Mouse (Mus musculus) liver, embryonic 14.5 days (tissue): ENCODE measurements at regions not wholly inside any gene's neighbourhood (a gene's known extent, or its start where the extent isn't known, plus 50 kb on each side); places are given as distances from the start of the nearest gene placed in this dataset.

Experiments
- ATAC-seq: fragments of 200-750 bp; cut with Nextera tagmentation; 2 replicates; pipeline ENCODE4 v1.8.0; 2017; ENCODE audit warnings: moderate number of reproducible peaks, mild to moderate bottlenecking, moderate library complexity; ENCODE audit not compliant: insufficient read depth
- DNase-seq, 3 experiments: peaks; one replicate each; pipeline ENCODE4 v3.0.0-alpha.2; 2012 to 2013; ENCODE audit warnings: low read depth in 3 of 3, low spot score in 3 of 3
- H3K27ac ChIP-seq: fragments of 300-500 bp; sonication (generic); 2 replicates; pipeline ENCODE4 v1.5.1; 2014; ENCODE audit warnings: moderate library complexity, mild to moderate bottlenecking, control low read depth, inconsistent platforms
- H3K27me3 ChIP-seq: fragments of 300-500 bp; sonication (generic); 2 replicates; pipeline ENCODE4 v1.6.1; 2014; ENCODE audit warnings: mild to moderate bottlenecking, low read length, moderate library complexity; ENCODE audit not compliant: control insufficient read depth, insufficient read depth
- H3K36me3 ChIP-seq: fragments of 300-500 bp; sonication (generic); replicated peaks from 2 replicates; pipeline ENCODE4 v1.6.1; 2014; ENCODE audit warnings: low read depth; ENCODE audit not compliant: control insufficient read depth, insufficient read depth
- H3K4me1 ChIP-seq, 2 experiments: fragments of 200-500 bp in 1 of 2; fragments of 300-500 bp in 1 of 2; sonication (generic) in 1 of 2; replicated peaks; 2 replicates each; pipeline ENCODE4 v1.6.1; 2012 to 2014; ENCODE audit warnings: antibody characterized with exemption in 1 of 2, inconsistent platforms in 1 of 2, low read length in 1 of 2; ENCODE audit not compliant: control insufficient read depth in 2 of 2, insufficient read depth in 2 of 2
- H3K4me2 ChIP-seq: fragments of 300-500 bp; sonication (generic); 2 replicates; pipeline ENCODE4 v1.6.1; 2014; ENCODE audit warnings: low read depth, mild to moderate bottlenecking, control low read depth, moderate library complexity
- H3K4me3 ChIP-seq, 2 experiments: fragments of 200-500 bp in 1 of 2; fragments of 300-500 bp in 1 of 2; sonication (generic) in 1 of 2; 2 replicates each; pipeline ENCODE4 v1.5.1; 2012 to 2014; ENCODE audit warnings: low read depth in 2 of 2, low read length in 2 of 2, mild to moderate bottlenecking in 2 of 2, control low read depth in 1 of 2, inconsistent platforms in 1 of 2, moderate library complexity in 1 of 2; ENCODE audit not compliant: insufficient read depth in 1 of 2
- H3K9ac ChIP-seq: fragments of 300-500 bp; sonication (generic); replicated peaks from 2 replicates; pipeline ENCODE4 v1.6.1; 2014; ENCODE audit warnings: mild to moderate bottlenecking, control low read depth, moderate library complexity
- H3K9me3 ChIP-seq: fragments of 300-500 bp; sonication (generic); 2 replicates; pipeline ENCODE4 v1.6.1; 2016; ENCODE audit warnings: low read length, mixed read lengths; ENCODE audit not compliant: control insufficient read depth
- CTCF ChIP-seq: IDR thresholded peaks from 2 replicates; pipeline ENCODE4 v1.5.1; 2016; ENCODE audit warnings: antibody characterized with exemption, low read depth, control low read depth
- EP300 ChIP-seq: IDR thresholded peaks from 2 replicates; pipeline ENCODE4 v1.6.1; 2016; ENCODE audit warnings: antibody characterized with exemption, low read depth
- WGBS: fragments of 180-500 bp; shearing (Covaris S2); extraction: QIAGEN DNeasy Blood & Tissue Kit; methylation state at CpG from one replicate; pipeline ENCODE4 v1.1.7; 2014; ENCODE audit not compliant: insufficient replicate concordance; 5-methylcytosine and 5-hydroxymethylcytosine counted together

DNA sequence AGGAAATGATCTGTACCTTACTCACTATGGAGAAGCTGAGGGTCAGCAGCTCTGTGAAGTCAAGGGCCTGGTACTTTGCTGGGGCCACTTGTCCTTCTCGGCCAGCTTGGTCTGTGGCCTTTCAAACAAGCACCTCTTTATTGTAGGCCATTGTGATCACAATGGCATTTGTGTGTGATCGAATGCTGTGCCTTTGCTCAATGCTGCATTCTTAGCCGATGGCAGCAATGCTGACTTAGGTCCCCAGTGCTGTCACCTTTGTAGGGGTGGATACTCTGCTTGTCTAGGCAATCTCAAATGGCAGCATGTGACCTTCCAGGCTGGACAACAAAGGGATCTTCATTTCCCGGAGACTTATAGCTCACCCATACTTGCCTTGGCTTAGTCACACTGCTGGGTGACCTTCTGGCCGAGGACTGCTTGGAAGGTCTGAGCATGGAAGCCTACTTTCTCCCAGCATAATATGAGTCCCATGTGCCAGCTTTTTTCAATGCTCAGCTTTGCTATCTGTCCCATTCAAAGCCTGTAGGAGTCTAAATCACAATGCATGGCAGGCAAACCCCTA lies 100.4 kb upstream of the Shh start:
- Histone ChIP-seq H3K27ac (no peak overlapping the region), H3K4me2 (no peak overlapping the region), H3K9me3 (no peaks in the 10 kb centered on the region), H3K36me3 (no peaks in the 10 kb centered on the region), H3K9ac (no peak overlapping the region), H3K4me1 (peaks cover 0 to 9% of the 10 kb centered on the region in 2 experiments; a peak in 2 of 4 replicates), H3K4me3 (no peak overlapping the region), H3K27me3 (no peaks in the 10 kb centered on the region)
- no peak for DNase-seq
- WGBS = 57% methylated on average over 5 of the region's 5 CpGs
- TF ChIP-seq EP300 = no peak
- no peak for ATAC-seq

DNA sequence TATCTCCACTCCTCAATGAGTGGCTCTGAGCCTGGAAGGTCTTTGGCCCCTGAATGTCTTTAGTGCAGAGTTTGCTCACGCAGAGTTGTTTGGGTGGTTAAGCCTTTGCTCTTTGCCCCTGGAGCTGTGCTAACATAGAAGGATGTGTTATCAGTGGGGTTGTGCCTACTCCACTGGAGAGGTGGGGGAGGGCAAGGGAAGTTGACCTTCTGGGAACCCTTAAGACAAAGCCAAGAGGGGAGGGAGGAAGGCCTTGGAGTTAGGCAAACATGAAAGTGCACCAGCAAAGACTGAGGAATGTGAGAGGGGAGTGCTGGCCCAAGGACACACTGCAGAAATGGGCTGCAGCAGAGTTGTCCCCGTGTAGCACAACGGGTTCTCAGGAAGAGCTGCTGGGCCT lies 96.3 kb upstream of the Shh start:
- Histone ChIP-seq H3K4me1 (peaks cover 0 to 9% of the 10 kb centered on the region in 2 experiments; a peak in 2 of 4 replicates), H3K36me3 (no peaks in the 10 kb centered on the region), H3K9me3 (no peaks in the 10 kb centered on the region), H3K9ac (no peak overlapping the region), H3K27ac (no peak overlapping the region), H3K4me2 (no peak overlapping the region), H3K27me3 (no peaks in the 10 kb centered on the region), H3K4me3 (no peak overlapping the region)
- no peak for TF ChIP-seq EP300
- no peak for TF ChIP-seq CTCF
- 9% methylated on average over 3 of the region's 3 CpGs for WGBS
- peak; percentile 52; the same call in 1 of the 2 replicates for ATAC-seq
- peak in 1 of 3 experiments; percentile 3 for DNase-seq

DNA sequence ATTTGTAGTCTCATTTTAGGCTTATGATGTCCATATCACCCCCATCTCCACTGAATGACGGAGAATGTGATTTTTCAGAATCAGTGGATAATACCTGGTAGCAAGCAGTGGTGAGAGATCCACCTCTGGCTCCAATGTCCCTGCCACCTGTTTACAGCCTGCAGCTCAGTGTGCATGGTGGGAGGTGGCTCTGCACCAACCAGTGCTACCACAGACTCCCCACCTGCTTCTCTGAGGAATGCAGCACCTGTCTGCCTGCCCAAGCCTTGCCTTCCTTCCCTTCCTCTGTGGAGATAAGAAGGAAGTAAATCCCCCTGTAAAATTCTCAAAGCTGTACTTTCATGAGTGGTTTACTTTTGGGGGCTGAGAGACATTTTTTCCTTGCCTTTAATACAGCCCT lies 95.9 kb upstream of the Shh start:
- WGBS = 52% methylated on average over 1 of the region's 1 CpGs
- H3K27ac ChIP-seq = no peak overlapping the region
- no peak overlapping the region for H3K9ac ChIP-seq
- no peaks in the 10 kb centered on the region for H3K9me3 ChIP-seq
- H3K4me1 ChIP-seq = peaks cover 0 to 9% of the 10 kb centered on the region in 2 experiments; a peak in 2 of 4 replicates
- H3K36me3 ChIP-seq = no peaks in the 10 kb centered on the region
- DNase-seq (no peak), ATAC-seq (no peak)
- H3K27me3 ChIP-seq = no peaks in the 10 kb centered on the region
- H3K4me3 ChIP-seq = no peak overlapping the region
- TF ChIP-seq CTCF (no peak), EP300 (no peak)
- H3K4me2 ChIP-seq = no peak overlapping the region

DNA sequence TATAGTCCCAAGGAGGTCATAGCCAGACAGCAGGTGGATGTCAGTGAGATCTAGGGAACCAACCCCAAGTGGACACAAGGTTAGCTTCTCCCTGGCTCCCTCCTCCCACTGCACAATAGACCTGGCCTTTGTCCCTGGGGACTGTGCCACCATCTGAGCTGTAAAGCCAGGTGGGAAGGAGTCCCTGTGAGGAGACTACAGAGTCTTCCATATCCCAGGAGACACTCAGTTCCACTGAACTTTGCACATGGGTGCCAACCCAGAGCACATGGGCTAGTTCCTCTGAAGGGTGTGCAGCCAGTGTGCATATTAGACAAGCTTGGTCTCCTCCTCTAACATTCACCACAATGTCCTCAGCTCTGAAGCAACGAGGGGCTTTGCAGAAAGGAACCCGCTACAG lies 86.5 kb upstream of the Shh start:
- DNase-seq = no peak
- Histone ChIP-seq H3K36me3 (no peaks in the 10 kb centered on the region), H3K4me1 (no peaks in the 10 kb centered on the region), H3K27ac (no peak overlapping the region), H3K4me2 (no peak overlapping the region), H3K9me3 (no peaks in the 10 kb centered on the region), H3K4me3 (no peak overlapping the region), H3K9ac (no peak overlapping the region), H3K27me3 (no peaks in the 10 kb centered on the region)
- WGBS = 62% methylated on average over 2 of the region's 2 CpGs
- ATAC-seq = no peak
- TF ChIP-seq EP300 = no peak
- no peak for TF ChIP-seq CTCF

DNA sequence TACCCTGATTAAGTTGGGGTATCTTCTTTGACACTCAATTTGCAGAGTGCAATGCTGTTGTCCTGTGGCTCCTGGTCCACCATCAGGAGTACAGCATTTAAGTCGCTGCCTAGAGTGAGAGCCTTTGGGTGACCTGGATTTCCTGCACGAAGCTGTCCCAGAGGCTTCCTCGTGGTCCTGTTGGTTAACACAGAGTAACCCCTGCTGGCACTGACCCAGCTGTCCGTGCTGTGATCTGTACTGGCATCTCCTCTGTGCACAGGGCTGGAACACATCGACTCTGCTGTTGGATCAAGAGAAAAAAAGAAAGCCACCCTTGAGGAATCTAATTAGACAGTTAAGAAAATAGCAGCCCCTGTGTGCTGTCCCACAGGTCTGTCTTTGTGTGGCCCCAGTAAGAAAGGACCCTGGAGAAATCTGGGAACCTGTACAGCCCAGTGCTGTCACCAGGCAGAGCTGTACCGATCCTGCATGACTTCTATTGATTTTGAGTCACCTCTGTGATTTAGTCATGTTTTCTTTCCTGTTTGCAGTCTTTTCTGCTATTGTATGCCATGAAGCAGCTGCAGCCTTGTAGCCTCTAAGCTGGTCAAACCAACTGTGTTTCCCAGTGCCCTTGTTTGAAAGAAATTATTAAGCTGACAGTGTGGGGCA lies 63.3 kb upstream of the Shh start:
- H3K27me3 ChIP-seq = no peaks in the 10 kb centered on the region
- H3K27ac ChIP-seq = no peak overlapping the region
- ATAC-seq (no peak), DNase-seq (no peak)
- no peak overlapping the region for H3K4me3 ChIP-seq
- H3K36me3 ChIP-seq = no peaks in the 10 kb centered on the region
- TF ChIP-seq CTCF = no peak
- TF ChIP-seq EP300 = no peak
- H3K9me3 ChIP-seq = no peaks in the 10 kb centered on the region
- no peak overlapping the region for H3K9ac ChIP-seq
- H3K4me1 ChIP-seq = no peaks in the 10 kb centered on the region; a peak in 1 of 4 replicates
- WGBS = 38% methylated on average over 6 of the region's 6 CpGs
- H3K4me2 ChIP-seq = no peak overlapping the region
